Mouse (Mus musculus) induced T-regulatory cell, adult 2 months (primary cell): ENCODE results near the gene 4930539E08Rik.

Experiments
- DNase-seq: peaks from one replicate; pipeline ENCODE4 v3.0.0-alpha.2; 2012; ENCODE audit warnings: low read depth

Gene 4930539E08Rik

GRCm38 (mm10) chr17:28915060-28915628 is at the start of gene 4930539E08Rik:
Gene 4930539E08Rik, minus strand, starts transcription at chr17:28915324.
- DNase-seq = no peak

DNA sequence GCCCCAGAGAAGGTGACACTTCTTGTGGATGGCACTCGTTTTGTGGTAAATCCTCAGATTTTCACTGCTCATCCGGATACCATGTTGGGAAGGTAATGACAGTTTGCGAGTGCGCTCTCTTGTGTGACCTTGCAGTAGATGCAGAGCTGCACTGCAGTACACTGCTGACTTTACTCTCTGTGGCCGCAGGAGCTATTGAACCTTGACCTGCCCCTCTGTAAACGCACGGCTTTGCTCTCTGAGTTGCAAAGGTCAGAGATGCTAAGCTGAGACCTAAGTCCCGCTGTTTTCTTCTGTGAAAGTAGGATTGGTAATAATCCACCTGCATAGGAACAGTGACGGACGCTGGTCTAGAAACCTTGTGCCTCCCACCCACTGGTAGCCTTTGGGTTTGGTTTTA is 46.5 kb upstream of the 4930539E08Rik start:
- no peak for DNase-seq

DNA sequence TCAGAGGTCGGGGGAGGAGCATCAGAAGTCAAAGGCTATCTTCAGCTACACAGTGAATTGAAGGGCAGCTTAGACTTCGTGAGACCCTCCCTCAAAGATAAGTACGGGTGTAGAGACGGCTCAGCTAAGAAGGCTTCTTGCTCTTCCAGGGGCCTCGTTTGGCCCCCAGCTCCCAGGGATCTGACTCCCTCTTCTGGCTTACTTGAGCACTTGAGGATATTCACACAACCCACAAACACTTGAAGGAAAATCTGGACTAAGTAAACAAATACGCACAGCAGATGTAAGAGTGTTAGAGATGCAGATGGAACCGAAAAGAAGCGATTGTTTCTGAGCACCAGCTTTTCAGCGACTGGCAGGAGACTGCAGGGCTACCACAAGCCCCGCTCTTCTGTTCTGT is 45.5 kb upstream of the 4930539E08Rik start:
- no peak for DNase-seq

- DNase-seq = no peak
Measured at GRCm38 (mm10) chr17:28954416-28954815, 39.3 kb upstream of the 4930539E08Rik start.

GRCm38 (mm10) chr17:28953251-28953650 is 38.1 kb upstream of the 4930539E08Rik start:
- DNase-seq = peak; percentile 47

DNA sequence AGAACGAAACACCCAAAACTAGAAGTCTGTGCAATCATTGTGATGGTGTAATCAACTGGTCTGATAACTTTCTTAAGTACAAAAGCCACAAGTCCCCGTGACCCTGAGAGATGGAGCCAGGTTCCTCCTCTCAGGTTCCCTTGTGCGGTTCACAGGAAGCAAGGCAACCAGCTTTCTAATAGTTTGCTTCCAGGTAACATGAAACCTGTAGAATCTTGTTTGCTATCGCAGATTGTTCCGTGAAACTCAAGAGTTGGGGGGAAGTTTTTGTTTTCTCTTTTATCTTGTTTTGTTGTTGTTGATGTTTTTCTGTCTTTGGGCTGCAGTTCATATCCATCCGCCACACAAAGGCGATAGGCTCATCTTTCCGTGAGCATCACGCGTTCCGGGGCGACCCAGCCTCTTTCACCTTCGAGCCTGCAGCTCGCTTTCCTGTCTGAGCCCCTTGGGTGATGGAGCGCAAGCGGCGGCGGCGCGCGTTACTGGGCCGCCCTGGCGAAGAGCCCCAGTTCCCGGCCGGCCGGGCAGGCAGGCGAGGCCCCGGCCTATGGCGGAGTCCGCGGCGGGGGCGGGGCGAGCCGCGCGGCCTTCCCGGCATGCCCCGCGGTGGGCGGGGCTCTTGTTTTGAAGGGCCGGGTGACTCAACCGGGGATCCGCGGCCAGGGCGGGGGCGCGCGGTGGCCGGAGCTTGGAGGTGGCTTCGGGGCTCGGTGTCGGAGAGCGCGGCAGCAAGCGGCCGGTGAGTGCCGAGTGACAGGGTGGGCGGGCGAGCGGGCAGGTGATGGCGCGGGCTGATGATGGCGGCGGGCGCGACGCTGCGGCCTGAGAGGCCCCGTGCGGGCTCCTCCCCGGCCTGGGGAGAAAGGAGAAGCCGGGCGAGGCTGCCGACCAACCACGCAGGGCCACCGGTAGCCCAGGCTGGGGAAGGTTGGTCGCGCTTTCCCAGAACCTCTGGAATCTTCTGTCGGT is 37.0 kb upstream of the 4930539E08Rik start, which contains the start of gene Kctd20:
Gene Kctd20, plus strand, starts transcription at position 120 of the 969 bp plus-strand sequence.
- peak; percentile 95 for DNase-seq

DNA sequence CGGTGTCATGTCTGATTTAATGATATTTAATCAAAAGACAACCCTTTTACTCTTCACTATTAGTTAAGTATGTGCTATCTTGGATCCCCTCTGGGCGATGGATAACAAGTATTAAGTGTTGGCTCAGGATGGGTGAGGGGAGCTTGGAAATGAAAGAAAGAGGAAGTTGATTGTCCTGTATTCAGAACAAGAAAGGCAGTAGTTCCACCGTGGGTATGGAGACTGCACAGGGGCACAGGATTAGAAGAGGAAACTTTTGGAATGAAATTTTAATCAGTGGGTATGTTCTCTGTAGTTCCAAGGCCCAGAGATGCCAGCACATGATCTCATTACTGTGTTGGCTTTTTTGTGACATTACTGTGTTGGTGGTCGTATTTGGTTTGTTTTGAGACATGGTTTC is 35.6 kb upstream of the 4930539E08Rik start:
- DNase-seq = no peak

DNA sequence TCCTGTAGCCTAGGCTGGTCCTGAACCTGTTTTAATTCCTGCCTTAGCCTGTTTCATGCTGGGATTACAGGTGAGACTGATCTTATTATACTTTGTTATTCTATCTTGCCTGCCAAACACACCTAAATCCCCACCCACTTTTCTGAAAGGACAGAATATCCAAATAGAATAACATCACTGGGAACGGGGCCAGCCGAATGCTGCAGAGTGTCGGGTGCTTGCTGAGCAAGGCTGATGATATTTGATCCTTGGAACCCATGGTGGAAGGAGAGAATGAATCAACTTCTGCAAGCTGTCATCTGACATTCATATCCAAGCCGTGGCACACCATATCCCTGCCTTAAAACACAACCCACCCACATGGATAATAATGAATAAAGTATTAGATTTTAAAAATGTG is 33.5 kb upstream of the 4930539E08Rik start:
- no peak for DNase-seq

DNA sequence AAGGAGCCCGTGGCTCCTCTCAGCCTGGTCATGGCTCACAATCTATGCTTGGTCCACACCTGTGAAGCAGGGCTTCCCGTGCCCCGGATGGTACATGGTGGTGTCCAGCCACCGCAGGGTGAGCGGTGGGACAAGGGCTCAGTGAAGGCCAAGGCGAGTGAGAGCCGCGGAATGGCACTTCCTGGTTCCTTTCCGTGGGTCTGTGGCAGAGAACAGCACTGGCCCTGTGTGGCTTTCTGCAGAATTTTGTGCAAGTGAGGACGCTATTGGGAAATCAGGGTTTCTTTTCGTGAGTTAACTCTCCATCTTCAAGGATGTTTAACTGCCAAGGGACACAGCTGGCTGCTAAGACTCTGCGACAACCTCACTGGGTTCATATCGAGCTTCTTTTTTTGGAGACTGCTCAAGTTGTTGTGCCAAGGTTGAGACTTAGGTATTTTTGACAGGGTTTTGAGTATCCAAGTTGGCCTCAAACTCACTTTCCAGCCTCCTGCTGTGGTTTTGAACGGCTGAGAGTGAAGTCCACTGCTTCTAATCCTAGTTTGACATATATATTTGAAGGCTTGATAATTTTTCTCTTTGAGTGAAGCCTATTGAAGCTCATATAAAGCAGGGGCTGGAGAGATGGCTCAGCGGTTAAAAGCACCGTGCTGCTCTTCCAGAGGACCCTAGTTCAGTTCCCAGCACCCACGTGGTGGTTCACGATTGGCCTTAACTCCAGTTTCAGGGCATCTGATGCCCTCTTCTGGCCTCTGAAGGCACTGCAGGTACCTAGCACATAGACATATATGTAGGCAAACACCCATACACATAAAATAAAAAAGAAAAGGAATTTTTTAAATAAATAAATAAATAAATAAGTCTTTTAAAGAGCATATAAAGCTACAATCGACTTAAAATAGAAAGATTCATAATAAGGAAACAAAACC is 32.2 kb upstream of the 4930539E08Rik start:
- no peak for DNase-seq

DNA sequence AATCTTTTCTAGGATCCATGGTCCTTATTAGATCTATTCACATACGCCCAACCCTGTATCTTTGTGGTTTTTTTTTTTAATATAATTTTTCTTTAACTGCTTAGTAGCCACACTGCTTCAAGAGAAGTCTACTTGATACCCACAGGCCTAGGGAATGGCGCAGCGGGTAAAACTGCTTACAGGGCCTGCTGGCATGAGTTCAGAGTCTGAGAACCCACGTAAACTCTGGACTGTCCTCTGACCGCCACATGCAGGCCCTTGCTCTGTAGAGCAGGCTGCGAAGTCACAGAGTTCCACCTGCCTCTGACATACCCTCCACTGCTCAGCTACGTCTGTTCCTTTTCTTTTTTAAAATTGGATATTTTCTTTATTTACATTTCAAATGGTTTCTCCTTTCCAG is 29.4 kb upstream of the 4930539E08Rik start:
- no peak for DNase-seq

DNA sequence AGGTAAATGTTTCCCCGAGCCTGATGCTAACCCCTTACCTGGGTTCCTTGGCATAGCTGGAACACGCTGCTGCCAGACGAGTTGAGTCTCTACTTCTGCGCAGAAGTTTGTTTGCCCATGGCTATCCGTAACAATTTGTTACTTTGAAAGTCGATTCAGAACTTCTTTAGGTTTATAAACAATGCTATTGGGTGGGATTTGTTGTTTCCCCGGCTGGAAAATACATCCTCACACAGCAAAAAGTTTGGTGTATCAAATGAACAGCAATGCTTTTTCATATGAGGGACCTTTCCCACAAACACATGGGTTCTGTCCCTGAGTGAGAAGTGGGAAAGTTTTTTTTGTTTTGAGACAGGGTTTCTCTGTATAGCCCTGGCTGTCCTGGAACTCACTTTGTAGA is 28.6 kb upstream of the 4930539E08Rik start, which contains the start of gene Pxt1:
Gene Pxt1, minus strand, starts transcription at position 101 of the 400 bp plus-strand sequence.
- DNase-seq = no peak

DNA sequence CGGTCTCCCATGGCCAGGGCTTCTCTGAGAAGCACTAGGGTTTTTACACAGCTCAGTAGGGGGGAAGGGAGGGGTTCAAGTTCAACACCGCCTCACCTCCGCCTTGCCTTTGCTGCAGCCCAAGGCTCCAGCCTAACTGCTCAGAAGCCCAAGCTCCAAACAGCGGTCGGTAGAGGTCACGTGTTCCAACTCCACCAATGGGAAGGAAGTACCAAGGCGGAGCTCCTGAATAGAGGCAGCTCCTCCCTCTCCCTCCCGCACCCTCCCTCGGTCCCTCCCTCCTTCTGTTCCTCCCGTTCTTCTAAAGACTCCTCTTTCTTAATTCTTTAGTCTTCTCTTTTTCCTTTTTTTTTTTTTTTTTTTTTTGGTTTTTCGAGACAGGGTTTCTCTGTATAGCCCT is 27.0 kb upstream of the 4930539E08Rik start:
- DNase-seq = peak; percentile 40

- DNase-seq = no peak
Measured at GRCm38 (mm10) chr17:28940776-28941555, 25.8 kb upstream of the 4930539E08Rik start.

- peak; percentile 77 for DNase-seq
Measured at GRCm38 (mm10) chr17:28936622-28937345, 21.7 kb upstream of the 4930539E08Rik start.

GRCm38 (mm10) chr17:28936133-28936532 is 21.0 kb upstream of the 4930539E08Rik start:
- no peak for DNase-seq

GRCm38 (mm10) chr17:28934120-28934916 is 19.2 kb upstream of the 4930539E08Rik start:
- no peak for DNase-seq

DNA sequence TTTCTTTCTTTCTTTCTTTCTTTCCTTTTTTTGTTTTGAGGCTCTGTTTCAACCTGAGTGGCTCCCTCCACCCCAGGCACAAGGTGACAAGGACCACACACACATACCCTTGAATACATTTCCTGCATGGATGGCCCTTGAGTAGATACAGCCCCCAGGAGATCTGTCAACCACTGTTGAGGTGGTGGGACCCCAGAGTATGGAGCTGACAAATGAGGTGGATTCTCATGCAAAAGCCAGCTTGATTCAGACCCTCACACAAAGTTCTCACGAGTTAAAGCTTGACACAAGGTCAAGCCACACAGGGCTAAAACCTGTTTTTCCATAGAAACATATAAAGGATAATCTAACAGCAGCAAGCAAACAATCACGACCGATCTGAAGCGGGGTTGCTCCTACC is 17.1 kb upstream of the 4930539E08Rik start:
- no peak for DNase-seq

DNA sequence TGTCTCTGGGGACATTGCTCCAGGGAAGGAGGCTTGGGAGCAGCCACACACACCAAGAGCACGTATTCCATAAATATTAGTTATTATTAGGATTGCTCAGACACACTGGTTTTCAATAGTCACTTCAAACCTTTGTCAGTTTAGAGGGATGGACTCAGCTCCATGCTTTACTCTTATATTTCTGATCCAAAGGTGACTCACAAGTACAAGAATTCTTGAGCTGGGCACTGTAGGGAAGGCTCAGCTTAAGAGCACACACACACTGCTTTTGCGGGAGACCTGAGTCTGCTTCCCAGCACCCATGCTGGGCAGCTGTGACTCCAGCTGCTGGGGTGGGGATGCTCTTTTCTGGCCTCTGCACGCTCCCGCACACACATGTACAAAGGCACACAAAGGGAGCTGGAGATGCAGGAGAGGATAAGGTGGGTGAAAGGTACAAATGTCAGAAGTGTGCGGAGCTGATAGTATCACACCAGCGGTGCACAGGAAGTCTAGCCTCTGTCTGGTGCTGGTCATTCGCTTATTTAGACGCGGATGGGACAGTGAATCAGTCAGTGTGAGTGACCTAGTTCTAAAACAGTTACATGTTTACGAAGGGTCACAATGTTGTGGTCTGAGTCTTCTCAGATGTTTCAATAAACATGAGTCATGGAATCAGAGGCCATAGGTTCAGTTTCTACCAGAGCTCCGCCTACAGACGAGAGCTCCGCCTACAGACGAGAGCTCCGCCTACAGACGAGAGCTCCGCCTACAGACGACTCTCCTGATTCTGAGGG is 16.5 kb upstream of the 4930539E08Rik start:
- DNase-seq = no peak
